Mouse (Mus musculus): ENCODE measurements around the gene Tcf7l2.

DNA sequence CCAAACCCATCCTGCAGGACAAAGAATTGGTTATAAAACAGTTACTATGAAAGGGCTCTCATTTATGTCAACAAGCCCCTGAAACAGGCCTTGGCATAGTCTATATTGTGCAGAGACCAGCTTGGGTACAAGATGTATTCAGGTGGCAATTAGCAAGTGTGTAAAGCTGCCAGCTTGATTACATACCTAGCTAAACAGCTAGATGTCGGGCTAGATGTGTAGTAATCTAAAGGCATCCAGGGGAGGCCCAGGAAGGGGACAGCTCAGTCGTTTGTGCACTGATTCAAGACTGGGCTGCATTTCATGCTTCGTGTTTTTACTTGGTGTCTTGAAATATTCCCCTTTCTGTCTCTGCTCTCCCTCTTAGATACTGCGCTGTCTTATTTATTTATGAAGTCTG is 1.9 kb upstream of the Tcf7l2 start:
- TF ChIP-seq CTCF (IDR thresholded peaks at IDR 0.05; ENCODE audit: low read depth, low read length), result no peak
- TF ChIP-seq GATA1 (IDR thresholded peaks at IDR 0.05; ENCODE audit: borderline replicate concordance, low read length), result no peak
- TF ChIP-seq TAL1 (conservative IDR thresholded peaks at IDR 0.05; ENCODE audit: low read depth, low read length), result no peak

All from G1E (cell line).